ENCODE assay signal across 8 mouse cellular contexts in genomic region chr1:135154411-135154959, GRCm38 (mm10). TPM values are rescaled to one million over a fixed set of nuclear protein-coding genes. Genes with fewer than 3 reads are reported as not detected.
DNase-seq lines count a peak whose midpoint lies in the region; TF ChIP-seq lines count a peak whose summit lies in the region.

No protein-coding gene starts in this region.

- peak overlapping the region; percentile 91 for H3K27ac ChIP-seq in left cerebral cortex, adult 2 months

- H3K4me3 ChIP-seq in left cerebral cortex, adult 2 months, result peak overlapping the region; percentile 32

- peak; percentile 78 to 94 for DNase-seq in adrenal gland, adult (ENCODE audit: inconsistent age in 2 of 2, low spot score in 1 of 2)
- DNase-seq in embryo, embryonic 10 days (ENCODE audit: low spot score), result peak; percentile 92
- peak; percentile 49 to 60 for DNase-seq in gastrocnemius, adult 8-10 months (ENCODE audit: low spot score in 2 of 2)
- peak; percentile 73 for DNase-seq in hindlimb bud, embryonic 11.5 days (ENCODE audit: extremely low spot score, low read depth, low spot score)
- DNase-seq in left cerebral cortex, adult 2 months (ENCODE audit: extremely low spot score in 1 of 2, low spot score in 2 of 2), result peak; percentile 79 to 82
- peak; percentile 76 to 83 for DNase-seq in lung, postnatal 4 days
- DNase-seq in right cerebral cortex, adult 18-20 months, result peak; percentile 88
- DNase-seq in urinary bladder, postnatal 4 days (ENCODE audit: low spot score in 2 of 2), result peak; percentile 69 to 75

- intact Hi-C loops in left cerebral cortex, adult 2 months (cut with DNase I), result loop anchor here (1.0 kb wide), 1 partner anchor 13 kb away; the partner anchor contains the start of gene Gpr37l1

- peak; percentile 93 for TF ChIP-seq CTCF in left cerebral cortex, adult 2 months (IDR thresholded peaks at IDR 0.05)

RNA-seq across cellular contexts. Expression of gene Arl8a, which starts 7.9 kb away (rescaled TPM):
- total RNA-seq in gastrocnemius, adult 8-10 months (2022), result 10 to 100 TPM; 16.6 to 19.3 (median 18.0) TPM
- total RNA-seq in left cerebral cortex, adult 2 months (2021), result 100 to 1,000 TPM; 262 to 263 TPM

RNA-seq across cellular contexts. Expression of gene Gpr37l1, which starts 13.0 kb away (rescaled TPM):
- total RNA-seq in gastrocnemius, adult 8-10 months (2022), result under 1 TPM; 0.15 to 0.36 (median 0.27) TPM
- 100 to 1,000 TPM; 168 to 183 TPM for total RNA-seq in left cerebral cortex, adult 2 months (2021)

RNA-seq across cellular contexts. Expression of gene Ptpn7, which starts 22.0 kb away (rescaled TPM):
- total RNA-seq in gastrocnemius, adult 8-10 months (2022), result under 1 TPM; 0.12 to 0.22 (median 0.15) TPM
- under 1 TPM; 0.09 to 0.37 TPM for total RNA-seq in left cerebral cortex, adult 2 months (2021)

RNA-seq across cellular contexts. Expression of gene Lgr6, which starts 49.4 kb away (rescaled TPM):
- under 1 TPM; 0.11 to 0.19 (median 0.17) TPM for total RNA-seq in gastrocnemius, adult 8-10 months (2022)
- total RNA-seq in left cerebral cortex, adult 2 months (2021), result 1 to 10 TPM; 1.6 to 1.9 TPM

Comparison
In these comparisons a context has a peak if more than half of its experiments do, and no peak if none do; other contexts are left out.
1. Peak in every context shown above with its lines: DNase-seq, H3K4me3 ChIP-seq and H3K27ac ChIP-seq.
2. RNA of gene Arl8a, which starts 7.9 kb away (total RNA-seq): 262 to 263 TPM in left cerebral cortex, adult 2 months; 16.6 to 19.3 TPM in gastrocnemius, adult 8-10 months; every median in the first group is over 10 times any median in the second.
3. RNA of gene Gpr37l1, which starts 13.0 kb away (total RNA-seq): 168 to 183 TPM in left cerebral cortex, adult 2 months; 0.15 to 0.36 TPM in gastrocnemius, adult 8-10 months; every median in the first group is over 100 times any median in the second.